Mouse (Mus musculus): ENCODE measurements at regions not wholly inside any gene's neighbourhood (a gene's known extent, or its start where the extent isn't known, plus 50 kb on each side); places are given as distances from the start of the nearest gene placed in this dataset.

- no peak for DNase-seq
These were observed 114.4 kb upstream of the Tmem45b start for GRCm38 (mm10) chr9:31578506-31579173.

DNA sequence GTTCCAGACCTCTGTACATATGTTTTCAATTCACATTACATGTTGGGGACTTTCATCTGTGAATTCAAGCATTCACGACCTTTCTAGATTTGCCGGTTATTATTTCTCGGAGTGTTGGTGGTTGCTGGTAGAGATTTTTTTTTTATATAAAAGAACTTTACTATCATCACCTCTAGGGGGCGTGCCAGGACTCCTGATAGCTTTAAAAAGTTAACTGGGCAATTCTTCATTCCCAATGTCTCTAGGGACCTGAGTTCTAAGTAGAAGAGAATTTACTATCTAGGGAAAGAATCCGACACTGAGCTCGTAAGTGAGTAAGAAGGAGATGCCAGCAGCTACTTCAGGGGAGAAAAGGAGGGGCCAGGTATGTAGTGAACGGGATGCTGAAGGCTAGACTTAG, 112.8 kb upstream of the Tmem45b start:
- DNase-seq = no peak

GRCm38 (mm10) chr9:31567029-31567428, 102.8 kb upstream of the Tmem45b start:
- no peak for DNase-seq

- DNase-seq = no peak
These were observed 102.2 kb upstream of the Tmem45b start for GRCm38 (mm10) chr9:31566257-31567007.

DNA sequence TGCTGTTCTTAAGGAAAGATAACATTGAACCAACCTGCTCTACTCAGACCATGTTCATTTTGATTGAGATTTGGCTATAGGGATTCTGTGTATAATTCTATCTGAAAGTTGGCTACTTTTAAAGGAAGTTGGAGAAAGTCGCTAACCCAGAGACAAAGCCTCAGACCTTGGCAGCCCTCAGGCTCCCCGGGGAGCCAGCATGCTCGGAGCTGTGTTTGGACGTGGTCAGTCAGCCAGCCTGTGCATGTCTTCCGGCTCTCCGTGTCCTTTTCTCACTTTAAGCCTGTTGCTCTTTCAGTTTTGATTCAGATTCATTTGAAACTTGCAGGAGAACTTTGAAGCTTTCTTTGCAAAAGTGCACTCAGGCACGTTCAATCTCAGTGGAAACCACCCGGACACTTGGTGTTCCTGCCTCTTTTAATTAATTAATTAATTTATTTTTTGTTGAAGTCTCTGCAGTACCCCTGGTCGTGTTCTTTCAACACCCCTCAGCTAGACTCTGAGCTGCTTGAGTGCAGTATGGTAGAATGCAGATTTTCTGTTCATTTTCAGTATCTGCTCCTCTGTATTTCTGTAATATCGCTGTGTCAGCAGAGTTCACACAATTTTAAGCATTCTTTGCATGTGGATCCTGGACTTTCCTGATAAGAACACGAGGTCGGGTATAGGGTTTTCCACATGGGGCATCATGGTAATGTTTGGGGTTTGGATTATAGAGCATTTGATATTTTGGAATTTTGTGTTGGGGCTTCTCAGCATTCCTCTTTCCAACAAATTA, 100.9 kb upstream of the Tmem45b start:
- DNase-seq = no peak

DNA sequence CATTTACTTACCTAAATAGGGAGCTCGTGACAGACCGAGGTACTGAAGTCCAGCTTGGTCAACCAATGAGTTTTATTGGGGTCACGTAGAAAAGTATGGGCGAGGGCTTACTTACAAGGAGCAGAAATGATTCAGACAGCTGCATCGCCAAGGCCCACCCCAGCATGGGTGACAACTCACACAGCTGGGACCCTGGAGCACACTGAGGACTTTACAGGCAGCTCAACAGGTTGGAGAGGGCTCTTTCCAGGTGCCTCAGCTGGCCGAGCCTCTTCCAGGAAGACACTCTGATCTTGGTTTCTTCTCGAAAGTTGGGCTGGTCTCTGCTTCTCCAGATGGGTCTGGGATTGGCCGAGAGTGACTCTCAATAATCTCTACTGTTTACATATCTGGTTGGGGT, 99.3 kb upstream of the Tmem45b start:
- no peak for DNase-seq

GRCm38 (mm10) chr9:31560226-31560556, 95.9 kb upstream of the Tmem45b start:
- DNase-seq = no peak

DNA sequence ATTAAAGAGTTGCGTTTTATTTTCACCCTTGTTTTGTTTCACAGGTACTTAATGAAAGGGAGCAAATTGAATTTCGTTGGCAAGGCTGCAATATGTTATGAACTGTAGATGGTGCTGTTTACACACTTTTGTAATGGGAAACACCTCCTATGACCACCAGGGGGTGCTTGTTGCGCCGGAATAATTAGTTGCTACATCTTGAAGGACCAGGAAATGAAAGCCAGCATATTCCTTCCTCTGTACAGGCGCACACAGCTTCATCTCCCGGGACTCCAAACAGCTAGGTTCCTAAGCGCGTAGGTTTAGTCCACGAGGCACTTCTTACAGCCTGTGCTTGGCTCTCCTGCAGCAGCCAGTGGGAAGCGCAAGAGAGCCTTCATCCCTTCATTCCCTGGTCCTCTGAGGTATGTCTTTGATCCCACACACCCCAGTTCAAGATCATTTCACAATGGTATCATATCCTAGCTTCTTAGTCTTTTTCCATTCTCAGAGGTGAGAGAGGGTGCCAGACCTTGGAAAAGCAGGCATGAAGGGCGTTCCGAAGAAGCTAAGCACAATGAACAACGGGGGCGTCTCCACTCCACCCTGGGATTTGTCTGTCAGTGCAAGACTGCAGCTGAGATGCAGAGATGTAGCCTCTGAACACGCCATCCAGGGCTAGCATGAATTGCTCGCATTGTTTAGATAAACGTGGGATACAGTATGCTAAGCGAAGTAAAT, 95.4 kb upstream of the Tmem45b start:
- DNase-seq = peak; percentile 58 to 67

- no peak for DNase-seq
These were observed 79.4 kb upstream of the Tmem45b start for GRCm38 (mm10) chr9:31543691-31544052.

DNA sequence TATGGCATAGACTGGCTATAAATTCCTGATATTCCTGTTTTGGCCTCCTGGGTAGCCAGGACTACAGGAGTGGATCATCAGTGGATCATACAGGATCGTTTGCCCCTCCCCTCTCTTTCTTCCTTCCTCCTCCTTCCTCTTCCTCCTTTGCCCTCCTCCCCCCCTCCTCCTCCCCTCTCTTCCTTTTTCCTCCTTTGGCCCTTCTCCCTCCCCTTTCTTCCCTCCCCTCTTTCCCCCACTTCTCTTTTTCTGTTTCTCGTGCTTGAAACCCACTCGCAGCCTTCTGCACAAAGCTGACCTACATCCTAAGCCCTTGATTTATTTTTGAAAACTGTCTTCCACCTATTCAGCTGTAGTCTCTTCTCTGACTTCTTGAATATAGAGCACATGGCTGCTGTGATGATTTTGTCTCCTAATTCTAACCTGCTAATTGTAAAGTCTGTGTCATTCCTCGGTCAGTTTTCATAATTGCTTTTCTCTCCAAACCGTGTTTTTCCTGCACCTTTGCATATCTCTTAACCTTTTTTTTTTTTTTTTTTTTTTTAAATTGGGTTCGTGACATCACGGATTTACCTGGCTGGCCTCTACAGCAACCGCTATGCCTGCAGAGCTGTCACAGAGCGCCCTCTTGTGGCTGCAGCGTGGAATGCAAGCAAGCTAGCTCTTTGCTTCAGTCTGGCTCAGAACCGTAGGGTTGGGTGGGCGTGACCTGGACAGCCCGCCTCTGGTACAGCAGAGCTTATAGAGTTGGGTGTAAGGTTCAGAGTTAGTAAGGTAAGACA, 78.8 kb upstream of the Tmem45b start:
- DNase-seq = peak; percentile 51 to 72

DNA sequence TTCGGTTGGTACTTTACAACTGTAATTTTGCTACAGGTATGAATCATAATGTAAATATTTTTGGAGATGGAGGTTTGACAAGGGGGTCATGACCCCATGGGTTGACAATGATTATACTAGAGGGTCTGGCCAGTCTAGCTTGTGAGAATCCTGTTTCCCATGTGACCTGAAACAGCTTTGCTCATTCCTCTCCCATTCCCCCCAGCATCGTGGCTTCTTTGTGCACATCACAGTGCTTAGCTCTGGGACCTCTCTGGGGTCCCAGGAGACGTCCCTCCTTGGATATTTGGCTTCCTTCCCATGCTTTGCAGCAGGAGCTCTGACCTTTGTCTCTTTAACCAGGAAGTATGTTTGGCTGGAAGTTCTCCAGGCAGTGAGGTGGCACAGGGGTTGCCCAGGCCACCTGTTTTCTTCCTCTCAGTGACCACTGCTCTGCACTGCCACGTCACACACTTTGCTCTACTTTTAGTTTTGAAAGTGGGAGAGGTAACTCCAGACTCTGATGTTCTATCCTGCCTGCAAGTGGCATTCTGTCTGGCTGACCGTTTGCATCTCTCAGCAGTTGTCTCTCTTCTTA, 77.4 kb upstream of the Tmem45b start:
- no peak for DNase-seq

DNA sequence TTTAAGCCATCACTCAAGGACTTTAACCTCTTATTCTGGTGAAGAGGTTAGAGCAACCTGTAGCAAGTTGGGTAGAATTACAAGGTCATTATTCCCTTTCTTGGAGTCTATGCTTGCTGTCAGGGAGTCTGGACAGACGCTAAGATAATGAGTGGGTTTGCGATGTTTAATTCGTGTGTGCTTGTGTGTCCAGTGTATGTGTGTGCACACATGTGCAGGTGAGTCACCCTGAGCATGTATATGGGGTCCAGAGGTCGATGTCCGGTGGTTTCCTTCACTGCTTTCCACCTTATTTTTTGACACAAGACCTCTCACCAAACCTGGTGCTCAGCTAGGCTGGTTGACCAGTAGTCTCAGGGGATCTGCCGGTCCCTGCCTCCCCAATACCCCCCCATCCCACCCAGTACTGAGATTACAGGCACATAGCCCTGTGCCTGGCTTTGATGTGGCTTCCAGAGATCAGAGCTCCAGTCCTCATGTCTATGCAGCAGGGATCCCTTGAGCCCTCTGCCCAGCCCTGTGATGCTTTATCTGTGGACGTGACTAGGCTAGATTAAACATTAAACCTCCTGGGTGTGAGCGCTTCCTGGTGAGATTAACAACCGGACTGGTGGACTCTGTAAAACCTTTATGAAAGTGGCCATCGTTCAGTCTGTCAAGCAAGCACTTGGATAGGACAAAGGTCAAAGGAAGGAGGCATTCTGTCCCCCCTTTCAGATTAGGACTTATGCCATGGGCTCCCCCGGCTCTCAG, 74.4 kb upstream of the Tmem45b start:
- DNase-seq = no peak

- no peak for DNase-seq
These were observed 64.8 kb upstream of the Tmem45b start for GRCm38 (mm10) chr9:31529021-31529420.

GRCm38 (mm10) chr9:31527216-31527615, 63.0 kb upstream of the Tmem45b start:
- no peak for DNase-seq

Measured in lung, adult 18-20 months (tissue).